Mouse (Mus musculus) heart, adult 18-20 months (tissue): Measurements from ENCODE around the gene Olfr1122. TPM values are rescaled to one million over a fixed set of nuclear protein-coding genes. Genes with fewer than 3 reads are reported as not detected.
A peak's percentile ranks its signal among the peaks of the same experiment; 100 is the strongest.
"Not testable (repeated sequence)": the region's sequence is repeated elsewhere in the genome, so short reads cannot be mapped to it uniquely, and the experiment has no call there.

Experiments
- DNase-seq, 2 experiments: peaks; one replicate each; pipeline ENCODE4 v3.0.0; 2021 to 2022; ENCODE audit warnings: mixed read lengths in 1 of 2
- long read RNA-seq, 2 experiments: library from polyadenylated mRNA; stranded (forward); transcript quantifications; one replicate each; pipeline ENCODE4 v2.0.0; 2021
- total RNA-seq, 2 experiments: library from RNA; stranded (reverse); gene quantifications; 2 replicates each; pipeline ENCODE4 v1.2.3; 2021

Olfr1122 gene
- total RNA-seq: not detected
- long read RNA-seq, experiment 1: 0 reads
- long read RNA-seq, experiment 2: 0 reads

GRCm38 (mm10) chr2:87385549-87385948 is at the start of gene Olfr1122:
Olfr1122 (plus strand) TSS chr2:87385849.
- no peak for DNase-seq

- DNase-seq: no peak
Measured at GRCm38 (mm10) chr2:87354515-87354914, 31.1 kb upstream of the Olfr1122 start, which contains the start of gene Olfr1120. Olfr1120 (plus strand) TSS chr2:87354815.

- DNase-seq: peak in 1 of 2 experiments; percentile 14
Measured at GRCm38 (mm10) chr2:87360121-87360520, 25.5 kb upstream of the Olfr1122 start.

GRCm38 (mm10) chr2:87369595-87369994 is 16.1 kb upstream of the Olfr1122 start, which contains the start of gene Olfr1121:
Olfr1121 (plus strand) TSS chr2:87369895.
- DNase-seq: no peak

GRCm38 (mm10) chr2:87371726-87372125 is 13.9 kb upstream of the Olfr1122 start:
- no peak for DNase-seq

DNA sequence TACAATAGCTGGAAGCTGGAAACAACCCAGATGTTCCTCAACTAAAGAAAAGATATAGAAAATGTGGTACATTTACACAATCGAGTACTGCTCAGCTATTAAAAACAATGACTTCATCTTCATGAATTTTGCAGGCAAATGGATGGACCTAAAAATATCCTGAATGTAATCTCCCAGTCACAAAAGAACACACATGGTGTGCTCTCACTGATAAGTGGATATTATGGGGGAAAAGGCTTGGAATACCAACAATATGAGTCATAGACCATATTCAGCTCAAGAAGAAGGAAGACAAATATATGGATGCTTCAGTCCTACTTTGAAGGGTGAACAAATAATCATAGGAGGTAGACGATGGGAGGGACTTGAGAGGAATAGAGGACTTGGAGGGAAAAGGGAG is 1.7 kb upstream of the Olfr1122 start:
- DNase-seq: no peak

DNA sequence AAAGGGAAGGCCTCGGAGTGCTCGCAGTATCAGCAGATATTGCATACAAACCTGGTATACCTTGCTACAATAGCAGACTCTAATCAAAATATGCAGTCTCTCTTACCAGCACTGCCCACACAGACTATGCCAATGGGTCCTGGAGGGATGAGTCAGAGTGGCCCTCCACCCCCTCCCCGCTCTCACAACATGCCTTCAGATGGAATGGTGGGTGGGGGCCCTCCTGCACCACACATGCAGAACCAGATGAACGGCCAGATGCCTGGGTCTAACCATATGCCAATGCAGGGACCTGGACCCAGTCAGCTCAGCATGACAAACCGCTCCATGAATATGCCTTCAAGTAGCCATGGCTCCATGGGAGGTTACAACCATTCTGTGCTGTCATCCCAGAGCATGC is 8.0 kb downstream of the Olfr1122 start:
- not testable (repeated sequence) for DNase-seq

- DNase-seq: not testable (repeated sequence)
Measured at GRCm38 (mm10) chr2:87394686-87395085, 9.0 kb downstream of the Olfr1122 start.

DNA sequence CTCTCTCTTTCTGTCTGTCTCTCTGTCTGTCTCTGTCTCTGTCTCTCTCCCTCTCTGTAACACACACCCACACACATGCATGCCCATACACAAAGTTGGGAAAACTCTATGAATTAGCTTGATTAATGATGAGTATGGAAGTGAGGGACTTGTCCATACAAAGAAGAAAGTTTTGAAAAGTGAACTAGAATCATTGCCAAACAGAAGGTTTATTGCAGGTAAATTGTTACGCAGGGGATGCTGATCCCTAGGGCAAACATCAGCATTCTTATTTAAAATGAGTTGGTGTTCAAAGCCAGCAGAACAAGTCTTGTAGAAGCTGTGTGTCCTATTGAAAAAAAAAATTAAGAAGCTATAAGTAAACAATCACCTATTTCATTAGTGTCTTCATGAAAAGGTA is 30.7 kb downstream of the Olfr1122 start, which contains the start of gene Olfr1123:
TSS of gene Olfr1123 (plus strand) at position 301 of the 400 bp plus-strand sequence.
- no peak for DNase-seq

DNA sequence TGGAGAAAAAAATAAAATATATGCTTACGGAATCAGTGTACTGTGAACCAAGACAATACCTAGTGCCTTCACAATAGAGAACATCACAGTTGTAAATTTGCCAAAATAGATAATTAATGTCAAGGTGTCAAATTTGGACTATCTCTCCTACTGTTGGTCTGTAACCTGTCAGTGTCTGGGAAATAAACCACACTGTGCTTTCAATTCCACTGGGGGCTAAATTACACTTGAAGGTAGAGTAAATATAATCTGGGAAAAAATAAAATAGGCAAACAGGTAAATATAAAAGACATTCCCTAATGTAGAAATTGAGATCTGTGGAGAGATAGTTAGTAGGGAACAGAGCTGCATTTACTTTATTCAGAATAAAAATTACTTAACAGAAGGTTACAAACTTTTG is 44.3 kb downstream of the Olfr1122 start, which contains the start of gene Olfr1124:
TSS of gene Olfr1124 (plus strand) at position 301 of the 400 bp plus-strand sequence.
- DNase-seq: no peak

GRCm38 (mm10) chr2:87437731-87438130 is 52.1 kb downstream of the Olfr1122 start:
- DNase-seq: no peak

Other genes with a start within 250 kb of the Olfr1122 start
- not detected for gene Olfr1110, start 245.5 kb upstream of the Olfr1122 start, total RNA-seq
- gene Olfr1111, start 233.2 kb upstream of the Olfr1122 start, total RNA-seq: not detected
- gene Olfr1112, start 198.1 kb upstream of the Olfr1122 start, total RNA-seq: not detected
- gene Olfr1113, start 176.9 kb upstream of the Olfr1122 start, total RNA-seq: not detected
- not detected for gene Olfr1115, start 137.8 kb upstream of the Olfr1122 start, total RNA-seq
- gene Olfr1116, start 118.3 kb upstream of the Olfr1122 start, total RNA-seq: not detected
- not detected for gene Olfr1118, start 78.3 kb upstream of the Olfr1122 start, total RNA-seq
- not detected for gene Olfr1120, start 31.0 kb upstream of the Olfr1122 start, total RNA-seq
- gene Olfr1121, start 16.0 kb upstream of the Olfr1122 start, total RNA-seq: not detected
- not detected for gene Olfr1123, start 30.8 kb downstream of the Olfr1122 start, total RNA-seq
- not detected for gene Olfr1124, start 44.4 kb downstream of the Olfr1122 start, total RNA-seq
- gene Olfr1126, start 68.1 kb downstream of the Olfr1122 start, total RNA-seq: not detected
- gene Pramel7, start 111.2 kb downstream of the Olfr1122 start, total RNA-seq: not detected
- not detected for gene Pramel6, start 120.7 kb downstream of the Olfr1122 start, total RNA-seq
- gene Olfr153, start 145.9 kb downstream of the Olfr1122 start, total RNA-seq: not detected
- gene Olfr1128, start 159.7 kb downstream of the Olfr1122 start, total RNA-seq: not detected
- not detected for gene Olfr1129, start 188.1 kb downstream of the Olfr1122 start, total RNA-seq
- not detected for gene Olfr1130, start 220.4 kb downstream of the Olfr1122 start, total RNA-seq
- gene Olfr1131, start 241.3 kb downstream of the Olfr1122 start, total RNA-seq: not detected